Mouse (Mus musculus) lung, adult 18-20 months (tissue): Measurements from ENCODE around the gene Ttc26.
A peak's percentile ranks its signal among the peaks of the same experiment; 100 is the strongest.

Experiments
- DNase-seq, 2 experiments: peaks; one replicate each; pipeline ENCODE4 v3.0.0; 2022; ENCODE audit warnings: mixed read lengths in 2 of 2

Gene Ttc26

DNA sequence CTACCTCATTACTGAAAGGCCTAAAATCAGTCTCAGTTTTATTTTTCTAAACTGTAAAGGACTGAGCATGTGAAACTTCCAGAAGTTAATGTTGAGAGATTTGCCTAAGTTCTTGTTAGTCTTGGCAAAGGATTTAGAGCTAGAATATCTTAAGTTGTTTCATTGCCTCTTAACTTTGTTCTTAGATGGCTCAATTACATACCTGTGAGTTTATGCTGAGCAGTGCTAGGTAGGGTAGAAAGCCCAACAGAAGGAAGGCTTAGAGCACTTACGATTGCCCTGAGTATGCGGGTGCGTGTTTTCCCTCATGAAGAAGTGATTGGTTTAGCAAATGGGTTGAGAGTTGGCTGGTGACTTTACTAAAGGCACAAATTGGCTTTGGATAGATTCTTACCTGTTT lies 76.8 kb downstream of the Ttc26 start:
- peak in 1 of 2 experiments; percentile 16 for DNase-seq

DNA sequence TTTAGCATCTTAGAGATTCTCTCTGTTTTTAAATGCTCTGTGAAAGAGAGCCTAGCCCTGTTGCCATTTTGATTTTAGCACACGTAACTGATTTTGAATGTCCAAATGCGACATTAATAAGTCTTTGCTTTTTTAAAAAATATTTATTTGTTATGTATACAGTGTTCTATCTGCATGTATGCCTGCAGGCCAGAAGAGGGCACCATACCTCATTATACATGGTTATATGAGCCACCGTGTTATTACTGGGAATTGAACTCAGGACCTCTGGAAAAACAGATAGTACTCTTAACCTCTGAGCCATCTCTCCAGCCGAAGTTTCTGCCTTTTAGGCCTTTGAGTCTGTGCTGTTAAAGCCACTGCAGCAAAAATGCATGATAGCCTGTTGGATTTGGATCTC lies 88.3 kb downstream of the Ttc26 start:
- DNase-seq = no peak
